Mouse (Mus musculus): ENCODE measurements around the gene Tbcel.

DNA sequence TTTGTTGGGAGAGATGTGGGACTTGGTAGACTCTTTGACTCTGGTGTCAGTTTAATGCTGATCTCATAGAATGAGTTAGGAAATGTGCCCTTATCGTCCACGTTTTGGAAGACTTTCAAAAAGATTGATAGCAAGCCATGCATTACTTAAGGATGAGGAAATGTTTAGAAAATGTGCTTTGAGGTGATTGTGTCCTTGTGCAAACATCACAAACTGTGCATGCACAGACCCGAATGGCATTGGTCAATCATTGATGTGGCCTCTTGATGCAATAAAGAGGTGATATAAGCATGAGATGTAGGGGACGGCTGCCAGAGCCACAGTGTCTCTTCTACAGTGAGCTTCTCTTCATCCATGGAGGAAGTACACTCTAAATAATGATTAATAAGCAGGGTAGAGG, 20.7 kb downstream of the Tbcel start:
- TF ChIP-seq CTCF (IDR thresholded peaks at IDR 0.05; ENCODE audit: borderline replicate concordance, control insufficient read depth, extremely low read depth, insufficient read depth, low read length, poor library complexity) (no peak), POLR2A (IDR thresholded peaks at IDR 0.05; ENCODE audit: control insufficient read depth, extremely low read depth, insufficient read depth, low read length, poor library complexity) (no peak)
